Comparison of ENCODE assay signal across 8 mouse cellular contexts in genomic region chrX:96095509-96096499, GRCm38 (mm10). TPM values are rescaled to one million over a fixed set of nuclear protein-coding genes. Genes with fewer than 3 reads are reported as not detected.
DNase-seq lines count a peak whose midpoint lies in the region; ATAC-seq lines count a peak whose summit lies in the region.

Gene Msn (plus strand): TSS chrX:96096042.

- peak; percentile 84 for DNase-seq in T-cell, adult 2 months (ENCODE audit: low spot score)
- peak; percentile 43 to 61 for DNase-seq in cerebellum, postnatal 10 days
- peak; percentile 1 to 6 for DNase-seq in frontal cortex, postnatal 36 days (ENCODE audit: low spot score in 2 of 2)
- peak; percentile 4 to 6 for DNase-seq in layer of hippocampus, postnatal 36 days
- peak; percentile 87 to 90 for DNase-seq in lung, postnatal 4 days
- DNase-seq in retina, postnatal 1 day: peak; percentile 64
- DNase-seq in urinary bladder, adult 2 months (ENCODE audit: low spot score): peak; percentile 35

- H3K27me3 ChIP-seq in hindbrain, embryonic 13.5 days: peaks cover 8% of the 10 kb centered on the region; the same call in 1 of the 2 replicates

- H3K27ac ChIP-seq in hindbrain, embryonic 13.5 days: 0 out of 2 replicates have a peak within 1 kb of the TSS, but pooled peaks have one; percentile 18

- ATAC-seq in hindbrain, embryonic 13.5 days (ENCODE audit: low FRiP score): peak; percentile 68

- peak within 1 kb of the TSS; percentile 45 for H3K4me3 ChIP-seq in hindbrain, embryonic 13.5 days

- 16% methylated on average over 36 of the region's 44 CpGs for WGBS in hindbrain, embryonic 13.5 days

- H3K4me2 ChIP-seq in hindbrain, embryonic 13.5 days: peak within 1 kb of the TSS; percentile 64

- H3K4me1 ChIP-seq in hindbrain, embryonic 13.5 days (replicated peaks): no peaks in the 10 kb centered on the region; the same call in none of the 2 replicates

- peak within 1 kb of the TSS; percentile 64 for H3K9ac ChIP-seq in hindbrain, embryonic 13.5 days

- H3K36me3 ChIP-seq in hindbrain, embryonic 13.5 days: no peaks in the 10 kb centered on the region

- H3K9me3 ChIP-seq in hindbrain, embryonic 13.5 days: no peaks in the 10 kb centered on the region

RNA-seq across cellular contexts. Expression of gene Msn, which starts in this region (rescaled TPM):
- 43.7 and 48.9 TPM in 2 replicates for polyA plus RNA-seq in hindbrain, embryonic 13.5 days (2015; fragmentation: Nextera tagmentation; extraction: Ambion mirVana)
- 10 to 100 TPM; 15.4 to 19.1 TPM for total RNA-seq in layer of hippocampus, postnatal 36 days (2021)
- polyA plus RNA-seq in urinary bladder, adult 2 months (2012; rRNA removed): 99.7 and 121 TPM in 2 replicates

Comparison
In these comparisons a context has a peak if more than half of its experiments do, and no peak if none do; other contexts are left out.
1. Peak in every context shown above with its lines: DNase-seq, ATAC-seq, H3K4me3 ChIP-seq and H3K27ac ChIP-seq.
2. DNase-seq: peak in every context shown above with its lines; median percentile 88 in lung, postnatal 4 days; 84 in T-cell, adult 2 months; 64 in retina, postnatal 1 day; 52 in cerebellum, postnatal 10 days; 35 in urinary bladder, adult 2 months; 5 in layer of hippocampus, postnatal 36 days; 4 in frontal cortex, postnatal 36 days.